13 mouse cellular contexts compared by ENCODE assay signal in the genomic region with DNA sequence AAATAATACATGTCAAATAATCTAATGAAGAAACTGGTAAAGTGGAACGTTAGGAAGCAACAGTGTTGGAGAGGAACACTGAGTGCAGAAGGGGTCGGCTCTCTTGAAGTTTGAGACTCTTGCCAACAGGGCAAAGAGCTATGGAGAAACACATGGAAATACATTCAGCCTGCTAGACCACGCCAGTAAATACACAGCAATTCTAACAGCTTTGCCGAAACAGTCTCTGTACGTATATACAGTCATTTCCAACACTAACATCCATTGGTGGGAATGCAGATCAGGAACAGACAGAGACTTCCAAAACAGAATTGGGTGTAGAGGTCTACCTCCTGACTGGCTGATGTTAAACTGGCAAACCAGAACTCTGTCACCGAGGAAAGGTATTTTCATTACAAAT. TPM values are rescaled to one million over a fixed set of nuclear protein-coding genes. Genes with fewer than 3 reads are reported as not detected.
DNase-seq lines count a peak whose midpoint lies in the region; ATAC-seq and TF ChIP-seq lines count a peak whose summit lies in the region.
"Had no signal": no experiment of that assay in that cellular context is flagged by ENCODE, and none has a peak within 500 bp of the region (broad histone marks: within the 10 kb centered on the region; RNA-seq: fewer than 3 reads in every experiment).

No protein-coding gene starts in this region.

- H3K9ac ChIP-seq in heart, embryonic 14.5 days (ENCODE audit: low read length), result no peak overlapping the region
- no peak overlapping the region for H3K9ac ChIP-seq in stomach, embryonic 14.5 days (replicated peaks; ENCODE audit: low read depth, low read length)
- no peak overlapping the region for H3K9ac ChIP-seq in stomach, postnatal 0 days (ENCODE audit: low read length)
- no peak overlapping the region for H3K9ac ChIP-seq in limb, embryonic 11.5 days (ENCODE audit: low read length)

- TF ChIP-seq EP300 in stomach, postnatal 0 days (optimal IDR thresholded peaks at IDR 0.05), result no peak

- H3K36me3 ChIP-seq in heart, embryonic 14.5 days (ENCODE audit: control insufficient read depth, insufficient read depth, low read length), result 0 out of 2 replicates have a peak, but pooled peaks cover 3% of the 10 kb centered on the region
- H3K36me3 ChIP-seq in stomach, embryonic 14.5 days (ENCODE audit: control insufficient read depth, insufficient read depth, low read length), result no peaks in the 10 kb centered on the region
- H3K36me3 ChIP-seq in stomach, postnatal 0 days (ENCODE audit: control insufficient read depth, insufficient read depth, low read length), result no peaks in the 10 kb centered on the region
- no peaks in the 10 kb centered on the region for H3K36me3 ChIP-seq in limb, embryonic 11.5 days (ENCODE audit: control insufficient read depth, insufficient read depth, low read length)

- no peak for DNase-seq in heart, postnatal 4 days
- DNase-seq in stomach, postnatal 0 days (ENCODE audit: low spot score), result no peak
- DNase-seq in limb, embryonic 11.5 days (ENCODE audit: low spot score), result no peak
- DNase-seq in T-cell, adult 2 months (ENCODE audit: low spot score), result no peak
- no peak for DNase-seq in adrenal gland, adult 2 months
- DNase-seq in layer of hippocampus, postnatal 10 days (ENCODE audit: low spot score in 2 of 2), result no peak
- DNase-seq: embryo, embryonic 11 days; gastrocnemius, adult 2 months; kidney, postnatal 25 days had no signal

- no peaks in the 10 kb centered on the region for H3K9me3 ChIP-seq in heart, embryonic 14.5 days (ENCODE audit: control insufficient read depth, low read length)
- H3K9me3 ChIP-seq in stomach, embryonic 14.5 days (ENCODE audit: control insufficient read depth, low read depth, low read length), result no peaks in the 10 kb centered on the region
- no peaks in the 10 kb centered on the region for H3K9me3 ChIP-seq in stomach, postnatal 0 days (ENCODE audit: control insufficient read depth, low read length)
- no peaks in the 10 kb centered on the region for H3K9me3 ChIP-seq in limb, embryonic 11.5 days (ENCODE audit: control insufficient read depth, low read length)

- H3K27me3 ChIP-seq in heart, embryonic 14.5 days (ENCODE audit: control insufficient read depth, insufficient read depth, low read length), result no peaks in the 10 kb centered on the region
- H3K27me3 ChIP-seq in stomach, embryonic 14.5 days (ENCODE audit: control insufficient read depth, insufficient read depth, low read length), result no peaks in the 10 kb centered on the region
- no peaks in the 10 kb centered on the region for H3K27me3 ChIP-seq in stomach, postnatal 0 days (ENCODE audit: control insufficient read depth, insufficient read depth, low read length)
- no peaks in the 10 kb centered on the region for H3K27me3 ChIP-seq in limb, embryonic 11.5 days (ENCODE audit: control insufficient read depth, insufficient read depth, low read length)

- ATAC-seq in heart, embryonic 14.5 days (ENCODE audit: insufficient number of reproducible peaks, insufficient read depth, low FRiP score, low read depth), result no peak
- ATAC-seq in stomach, embryonic 14.5 days (ENCODE audit: insufficient number of reproducible peaks, insufficient read depth, low FRiP score, low read depth), result no peak
- ATAC-seq in stomach, postnatal 0 days (ENCODE audit: low FRiP score, low TSS enrichment), result no peak
- no peak for ATAC-seq in limb, embryonic 11.5 days (ENCODE audit: insufficient number of reproducible peaks, low FRiP score, low TSS enrichment, low read depth)

- H3K4me3 ChIP-seq in heart, embryonic 14.5 days (ENCODE audit: control insufficient read depth in 1 of 2, insufficient read depth in 1 of 2, low read depth in 1 of 2, low read length in 2 of 2), result no peak overlapping the region
- H3K4me3 ChIP-seq in stomach, embryonic 14.5 days (ENCODE audit: low read depth, low read length), result no peak overlapping the region
- no peak overlapping the region for H3K4me3 ChIP-seq in stomach, postnatal 0 days (ENCODE audit: low read depth, low read length)
- no peak overlapping the region for H3K4me3 ChIP-seq in limb, embryonic 11.5 days (ENCODE audit: low read depth, low read length)
- H3K4me3 ChIP-seq: gastrocnemius, adult 2 months had no signal

- peak overlapping the region; percentile 57 to 76; a peak in 3 of 4 replicates for H3K27ac ChIP-seq in heart, embryonic 14.5 days (replicated peaks in 1 of 2; ENCODE audit: control insufficient read depth in 1 of 2, insufficient read depth in 1 of 2, low read depth in 2 of 2, low read length in 2 of 2)
- H3K27ac ChIP-seq in stomach, embryonic 14.5 days (ENCODE audit: low read length), result peak overlapping the region; percentile 71
- no peak overlapping the region; the same call in 1 of the 2 replicates for H3K27ac ChIP-seq in stomach, postnatal 0 days (replicated peaks)
- H3K27ac ChIP-seq in limb, embryonic 11.5 days (replicated peaks; ENCODE audit: low read depth, low read length), result peak overlapping the region; percentile 87
- H3K27ac ChIP-seq: gastrocnemius, adult 2 months had no signal

- H3K4me2 ChIP-seq in heart, embryonic 14.5 days (ENCODE audit: low read length), result no peak overlapping the region
- H3K4me2 ChIP-seq in stomach, embryonic 14.5 days (replicated peaks; ENCODE audit: low read depth, low read length), result no peak overlapping the region
- no peak overlapping the region for H3K4me2 ChIP-seq in stomach, postnatal 0 days (replicated peaks; ENCODE audit: low read depth)
- H3K4me2 ChIP-seq in limb, embryonic 11.5 days (ENCODE audit: low read depth, severe bottlenecking), result no peak overlapping the region

- 87% methylated on average over 6 of the region's 6 CpGs for WGBS in heart, embryonic 14.5 days
- WGBS in stomach, embryonic 14.5 days, result 58% methylated on average over 6 of the region's 6 CpGs
- 51% methylated on average over 6 of the region's 6 CpGs for WGBS in stomach, postnatal 0 days
- WGBS in limb, embryonic 11.5 days, result 70% methylated on average over 6 of the region's 6 CpGs

- peaks cover 13% of the 10 kb centered on the region in 2 experiments for H3K4me1 ChIP-seq in heart, embryonic 14.5 days (ENCODE audit: control insufficient read depth in 2 of 2, insufficient read depth in 2 of 2, low read length in 2 of 2)
- H3K4me1 ChIP-seq in stomach, embryonic 14.5 days (ENCODE audit: control insufficient read depth, insufficient read depth, low read length), result peaks cover 26% of the 10 kb centered on the region
- no peaks in the 10 kb centered on the region for H3K4me1 ChIP-seq in stomach, postnatal 0 days (replicated peaks; ENCODE audit: control insufficient read depth, insufficient read depth)
- H3K4me1 ChIP-seq in limb, embryonic 11.5 days (ENCODE audit: control insufficient read depth, insufficient read depth, low read length), result peaks cover 34% of the 10 kb centered on the region

- no peak for TF ChIP-seq CTCF in stomach, postnatal 0 days (IDR thresholded peaks at IDR 0.05; ENCODE audit: low read depth)

RNA-seq across cellular contexts. Expression of gene Cpa1, which starts 14.5 kb away (rescaled TPM):
- polyA plus RNA-seq in heart, embryonic 14.5 days (2014; fragmentation: Nextera tagmentation; extraction: Ambion mirVana), result 4.5 TPM in 2 replicates
- 1 to 10 TPM; 3.4 to 3.7 TPM for total RNA-seq in heart, postnatal 4 days (2021)
- polyA plus RNA-seq in stomach, embryonic 14.5 days (2014; fragmentation: Nextera tagmentation; extraction: Ambion mirVana), result 1.5 and 116 TPM in 2 replicates
- 1.3 and 1.5 TPM in 2 replicates for polyA plus RNA-seq in stomach, postnatal 0 days (2015; fragmentation: Nextera tagmentation; extraction: Ambion mirVana)
- polyA plus RNA-seq in limb, embryonic 11.5 days (2014; fragmentation: Nextera tagmentation; extraction: Ambion mirVana), result 0.27 TPM in 1 of 2 replicates, not detected in the other
- not detected for total RNA-seq in adrenal gland, adult 2 months (2021)
- polyA plus RNA-seq in adrenal gland, adult 2 months (2012; rRNA removed), result not detected in 2 replicates
- not detected for total RNA-seq in layer of hippocampus, postnatal 10 days (2021)
- total RNA-seq: gastrocnemius, adult 2 months had no signal
- polyA plus RNA-seq: C2C12 had no signal

RNA-seq across cellular contexts. Expression of gene Cep41, which starts 40.0 kb away (rescaled TPM):
- 9.6 and 11.3 TPM in 2 replicates for polyA plus RNA-seq in heart, embryonic 14.5 days (2014; fragmentation: Nextera tagmentation; extraction: Ambion mirVana)
- total RNA-seq in heart, postnatal 4 days (2021), result 1 to 10 TPM; 4.2 to 8.0 TPM
- polyA plus RNA-seq in stomach, embryonic 14.5 days (2014; fragmentation: Nextera tagmentation; extraction: Ambion mirVana), result 10.8 and 12.9 TPM in 2 replicates
- 4.0 and 4.7 TPM in 2 replicates for polyA plus RNA-seq in stomach, postnatal 0 days (2015; fragmentation: Nextera tagmentation; extraction: Ambion mirVana)
- polyA plus RNA-seq in limb, embryonic 11.5 days (2014; fragmentation: Nextera tagmentation; extraction: Ambion mirVana), result 43.2 and 48.9 TPM in 2 replicates
- 1 to 10 TPM; 5.9 to 9.3 TPM for total RNA-seq in adrenal gland, adult 2 months (2021)
- polyA plus RNA-seq in adrenal gland, adult 2 months (2012; rRNA removed), result 3.4 and 4.5 TPM in 2 replicates
- total RNA-seq in layer of hippocampus, postnatal 10 days (2021), result 1 to 10 TPM; 5.7 to 7.0 TPM

RNA-seq across cellular contexts. Expression of gene Cpa5, which starts 42.7 kb away (rescaled TPM):
- polyA plus RNA-seq in heart, embryonic 14.5 days (2014; fragmentation: Nextera tagmentation; extraction: Ambion mirVana), result 0.74 TPM in 2 replicates
- total RNA-seq in heart, postnatal 4 days (2021), result under 1 TPM; 0.20 to 0.38 TPM
- 0.13 and 0.15 TPM in 2 replicates for polyA plus RNA-seq in stomach, embryonic 14.5 days (2014; fragmentation: Nextera tagmentation; extraction: Ambion mirVana)
- 0.16 and 0.18 TPM in 2 replicates for polyA plus RNA-seq in stomach, postnatal 0 days (2015; fragmentation: Nextera tagmentation; extraction: Ambion mirVana)
- polyA plus RNA-seq in limb, embryonic 11.5 days (2014; fragmentation: Nextera tagmentation; extraction: Ambion mirVana), result 0.33 and 0.55 TPM in 2 replicates
- not detected for total RNA-seq in adrenal gland, adult 2 months (2021)
- not detected in 2 replicates for polyA plus RNA-seq in adrenal gland, adult 2 months (2012; rRNA removed)
- not detected for total RNA-seq in layer of hippocampus, postnatal 10 days (2021)
- total RNA-seq: gastrocnemius, adult 2 months; liver, adult 2 months had no signal
- polyA plus RNA-seq: C2C12; liver, adult 2 months had no signal
